Mouse (Mus musculus) midbrain, embryonic 15.5 days (tissue): ENCODE measurements around the gene Actl6a. TPM values are rescaled to one million over a fixed set of nuclear protein-coding genes. Genes with fewer than 3 reads are reported as not detected.
"Not testable (repeated sequence)": the region's sequence is repeated elsewhere in the genome, so short reads cannot be mapped to it uniquely, and the experiment has no call there.

Experiments
- ATAC-seq: fragments of 200-750 bp; cut with Nextera tagmentation; replicated peaks from 2 replicates; pipeline ENCODE4 v1.8.0; 2017; ENCODE audit warnings: moderate TSS enrichment
- H3K27ac ChIP-seq: fragments of 300-500 bp; sonication (generic); 2 replicates; pipeline ENCODE4 v1.5.1; 2015; ENCODE audit warnings: mild to moderate bottlenecking, inconsistent platforms
- H3K27me3 ChIP-seq: fragments of 300-500 bp; sonication (generic); replicated peaks from 2 replicates; pipeline ENCODE4 v1.6.1; 2015; ENCODE audit warnings: inconsistent platforms
- H3K36me3 ChIP-seq: fragments of 300-500 bp; sonication (generic); replicated peaks from 2 replicates; pipeline ENCODE4 v1.6.1; 2015; ENCODE audit warnings: inconsistent platforms
- H3K4me1 ChIP-seq: fragments of 300-500 bp; sonication (generic); 2 replicates; pipeline ENCODE4 v1.6.1; 2015; ENCODE audit warnings: inconsistent platforms
- H3K4me2 ChIP-seq: fragments of 300-500 bp; sonication (generic); 2 replicates; pipeline ENCODE4 v1.6.1; 2015; ENCODE audit warnings: inconsistent platforms, mild to moderate bottlenecking, moderate library complexity
- H3K4me3 ChIP-seq: fragments of 300-500 bp; sonication (generic); 2 replicates; pipeline ENCODE4 v1.5.1; 2015; ENCODE audit warnings: mild to moderate bottlenecking, inconsistent platforms
- H3K9ac ChIP-seq: fragments of 300-500 bp; sonication (generic); 2 replicates; pipeline ENCODE4 v1.6.1; 2015; ENCODE audit warnings: mild to moderate bottlenecking, inconsistent platforms
- H3K9me3 ChIP-seq: fragments of 300-500 bp; sonication (generic); 2 replicates; pipeline ENCODE4 v1.6.1; 2016; ENCODE audit warnings: inconsistent platforms
- WGBS: fragments of 180-500 bp; shearing (Covaris S2); methylation state at CpG from one replicate; pipeline ENCODE4 v1.1.7; 2015; ENCODE audit warnings: mixed read lengths; 5-methylcytosine and 5-hydroxymethylcytosine counted together
- polyA plus RNA-seq: library from polyadenylated mRNA; unstranded; fragments of >200 nt; fragmentation: Nextera tagmentation; extraction: Ambion mirVana; gene quantifications from 2 replicates; pipeline ENCODE4 v1.2.1, GENCODE M21; 2015

The Actl6a gene
- polyA plus RNA-seq, 1 experiment from 2014 or later, result 67.7 TPM

- H3K4me3 ChIP-seq, result peak within 1 kb of the TSS; percentile 68
- peak within 1 kb of the TSS; percentile 80 for H3K9ac ChIP-seq
- H3K4me2 ChIP-seq, result peak within 1 kb of the TSS; percentile 82
- no peaks in the 10 kb centered on the region for H3K27me3 ChIP-seq
- under 1% methylated on average over 62 of the region's 62 CpGs for WGBS
- H3K9me3 ChIP-seq, result no peaks in the 10 kb centered on the region
- peaks cover 10% of the 10 kb centered on the region for H3K36me3 ChIP-seq
- peaks cover 33% of the 10 kb centered on the region for H3K4me1 ChIP-seq
- peak within 1 kb of the TSS; percentile 87 for H3K27ac ChIP-seq
- ATAC-seq, result peak; percentile 99
Measured at GRCm38 (mm10) chr3:32736244-32737171, 30.4 kb downstream of the Actl6a start, which contains the start of gene Ndufb5. TSS of gene Ndufb5 (plus strand) at chr3:32736990.

- Histone ChIP-seq H3K4me3 (peak within 1 kb of the TSS; percentile 68), H3K4me1 (peaks cover 33% of the 10 kb centered on the region), H3K4me2 (peak within 1 kb of the TSS; percentile 82), H3K27me3 (no peaks in the 10 kb centered on the region), H3K9me3 (no peaks in the 10 kb centered on the region), H3K9ac (peak within 1 kb of the TSS; percentile 80), H3K27ac (peak within 1 kb of the TSS; percentile 87), H3K36me3 (peaks cover 11% of the 10 kb centered on the region)
- ATAC-seq, result peak; percentile 75
- WGBS, result under 1% methylated on average over 31 of the region's 31 CpGs
Measured at GRCm38 (mm10) chr3:32737172-32737655, 31.1 kb downstream of the Actl6a start, which contains the start of gene Mrpl47. TSS of gene Mrpl47 (minus strand) at chr3:32737605.

- H3K27me3 ChIP-seq, result no peaks in the 10 kb centered on the region
- H3K27ac ChIP-seq, result no peak overlapping the region
- no peak overlapping the region for H3K9ac ChIP-seq
- H3K36me3 ChIP-seq, result 0 out of 2 replicates have a peak, but pooled peaks cover 7% of the 10 kb centered on the region
- H3K4me2 ChIP-seq, result no peak overlapping the region; the same call in 1 of the 2 replicates
- no peak overlapping the region for H3K4me3 ChIP-seq
- H3K9me3 ChIP-seq, result no peaks in the 10 kb centered on the region
- no peak for ATAC-seq
- WGBS, result 90% methylated on average over 5 of the region's 5 CpGs
- H3K4me1 ChIP-seq, result peaks cover 33% of the 10 kb centered on the region
Measured at GRCm38 (mm10) chr3:32738549-32738948, 32.5 kb downstream of the Actl6a start.

GRCm38 (mm10) chr3:32742276-32742780 is 36.2 kb downstream of the Actl6a start:
- peaks cover 22% of the 10 kb centered on the region for H3K4me1 ChIP-seq
- H3K9me3 ChIP-seq, result no peaks in the 10 kb centered on the region
- no peak overlapping the region for H3K27ac ChIP-seq
- H3K27me3 ChIP-seq, result no peaks in the 10 kb centered on the region
- no peak for ATAC-seq
- WGBS, result 88% methylated on average over 2 of the region's 2 CpGs
- H3K9ac ChIP-seq, result no peak overlapping the region
- no peak overlapping the region for H3K4me3 ChIP-seq
- no peak overlapping the region for H3K4me2 ChIP-seq
- peaks cover 15% of the 10 kb centered on the region for H3K36me3 ChIP-seq

GRCm38 (mm10) chr3:32745001-32745400 is 38.9 kb downstream of the Actl6a start:
- Histone ChIP-seq H3K27me3 (no peaks in the 10 kb centered on the region), H3K4me1 (no peaks in the 10 kb centered on the region), H3K4me2 (no peak overlapping the region), H3K27ac (no peak overlapping the region), H3K9ac (no peak overlapping the region), H3K9me3 (no peaks in the 10 kb centered on the region), H3K4me3 (no peak overlapping the region), H3K36me3 (peaks cover 34% of the 10 kb centered on the region)
- no peak for ATAC-seq
- 95% methylated on average over 6 of the region's 6 CpGs for WGBS

GRCm38 (mm10) chr3:32745426-32745825 is 39.3 kb downstream of the Actl6a start:
- not testable (repeated sequence) for H3K4me2 ChIP-seq, H3K27me3 ChIP-seq, H3K4me3 ChIP-seq, H3K27ac ChIP-seq, H3K9me3 ChIP-seq, H3K9ac ChIP-seq, H3K4me1 ChIP-seq, ATAC-seq
- H3K36me3 ChIP-seq, result peaks cover 34% of the 10 kb centered on the region

- no peak overlapping the region for H3K4me2 ChIP-seq
- H3K4me3 ChIP-seq, result no peak overlapping the region
- 90% methylated on average over 9 of the region's 9 CpGs for WGBS
- H3K9ac ChIP-seq, result no peak overlapping the region
- no peaks in the 10 kb centered on the region for H3K27me3 ChIP-seq
- no peaks in the 10 kb centered on the region for H3K4me1 ChIP-seq
- H3K27ac ChIP-seq, result no peak overlapping the region
- no peak for ATAC-seq
- H3K36me3 ChIP-seq, result peaks cover 44% of the 10 kb centered on the region
- H3K9me3 ChIP-seq, result no peaks in the 10 kb centered on the region
Measured at GRCm38 (mm10) chr3:32748384-32748783, 42.3 kb downstream of the Actl6a start.

GRCm38 (mm10) chr3:32749820-32750579 is 43.9 kb downstream of the Actl6a start:
- no peak overlapping the region for H3K27ac ChIP-seq
- H3K4me2 ChIP-seq, result no peak overlapping the region
- H3K36me3 ChIP-seq, result peaks cover 48% of the 10 kb centered on the region
- H3K27me3 ChIP-seq, result no peaks in the 10 kb centered on the region
- H3K9ac ChIP-seq, result no peak overlapping the region
- 77% methylated on average over 4 of the region's 4 CpGs for WGBS
- H3K9me3 ChIP-seq, result no peaks in the 10 kb centered on the region
- no peak overlapping the region for H3K4me3 ChIP-seq
- peak; percentile 67 for ATAC-seq
- H3K4me1 ChIP-seq, result no peaks in the 10 kb centered on the region

- H3K36me3 ChIP-seq, result peaks cover 20% of the 10 kb centered on the region; the same call in 1 of the 2 replicates
Measured at GRCm38 (mm10) chr3:32754384-32754915, 48.4 kb downstream of the Actl6a start.

GRCm38 (mm10) chr3:32759212-32759611 is 53.1 kb downstream of the Actl6a start:
- H3K27me3 ChIP-seq, result no peaks in the 10 kb centered on the region
- H3K4me2 ChIP-seq, result no peak overlapping the region
- no peak for ATAC-seq
- H3K36me3 ChIP-seq, result no peaks in the 10 kb centered on the region
- H3K4me1 ChIP-seq, result no peaks in the 10 kb centered on the region
- no peak overlapping the region for H3K4me3 ChIP-seq
- 66% methylated on average over 5 of the region's 5 CpGs for WGBS
- no peak overlapping the region for H3K27ac ChIP-seq
- H3K9ac ChIP-seq, result no peak overlapping the region
- H3K9me3 ChIP-seq, result no peaks in the 10 kb centered on the region

More at GRCm38 (mm10) chr3:32754384-32754915, 48.4 kb downstream of the Actl6a start:
- Histone ChIP-seq H3K27me3 (no peaks in the 10 kb centered on the region), H3K27ac (no peak overlapping the region), H3K4me3 (no peak overlapping the region), H3K9ac (no peak overlapping the region), H3K4me1 (no peaks in the 10 kb centered on the region), H3K4me2 (no peak overlapping the region), H3K9me3 (no peaks in the 10 kb centered on the region)
- 95% methylated on average over 3 of the region's 3 CpGs for WGBS
- no peak for ATAC-seq

- no peak overlapping the region for H3K9ac ChIP-seq
- no peaks in the 10 kb centered on the region for H3K4me1 ChIP-seq
- H3K36me3 ChIP-seq, result no peaks in the 10 kb centered on the region
- 62% methylated on average over 8 of the region's 8 CpGs for WGBS
- no peak overlapping the region for H3K4me2 ChIP-seq
- ATAC-seq, result no peak
- H3K4me3 ChIP-seq, result no peak overlapping the region
- no peaks in the 10 kb centered on the region for H3K27me3 ChIP-seq
- H3K27ac ChIP-seq, result no peak overlapping the region
- H3K9me3 ChIP-seq, result no peaks in the 10 kb centered on the region
Measured at GRCm38 (mm10) chr3:32762962-32763361, 56.9 kb downstream of the Actl6a start.

GRCm38 (mm10) chr3:32763902-32764301 is 57.8 kb downstream of the Actl6a start:
- no peaks in the 10 kb centered on the region for H3K9me3 ChIP-seq
- no peak for ATAC-seq
- no peak overlapping the region for H3K9ac ChIP-seq
- WGBS, result 48% methylated on average over 7 of the region's 7 CpGs
- no peaks in the 10 kb centered on the region for H3K36me3 ChIP-seq
- H3K4me1 ChIP-seq, result no peaks in the 10 kb centered on the region
- H3K4me3 ChIP-seq, result no peak overlapping the region
- no peak overlapping the region for H3K4me2 ChIP-seq
- no peak overlapping the region for H3K27ac ChIP-seq
- no peaks in the 10 kb centered on the region for H3K27me3 ChIP-seq
